Mouse (Mus musculus): ENCODE measurements around the gene Ung. TPM values are rescaled to one million over a fixed set of nuclear protein-coding genes. Genes with fewer than 3 reads are reported as not detected.

Gene Ung
- polyA plus RNA-seq, 1 experiment from 2014 or later, result 41.8 TPM

DNA sequence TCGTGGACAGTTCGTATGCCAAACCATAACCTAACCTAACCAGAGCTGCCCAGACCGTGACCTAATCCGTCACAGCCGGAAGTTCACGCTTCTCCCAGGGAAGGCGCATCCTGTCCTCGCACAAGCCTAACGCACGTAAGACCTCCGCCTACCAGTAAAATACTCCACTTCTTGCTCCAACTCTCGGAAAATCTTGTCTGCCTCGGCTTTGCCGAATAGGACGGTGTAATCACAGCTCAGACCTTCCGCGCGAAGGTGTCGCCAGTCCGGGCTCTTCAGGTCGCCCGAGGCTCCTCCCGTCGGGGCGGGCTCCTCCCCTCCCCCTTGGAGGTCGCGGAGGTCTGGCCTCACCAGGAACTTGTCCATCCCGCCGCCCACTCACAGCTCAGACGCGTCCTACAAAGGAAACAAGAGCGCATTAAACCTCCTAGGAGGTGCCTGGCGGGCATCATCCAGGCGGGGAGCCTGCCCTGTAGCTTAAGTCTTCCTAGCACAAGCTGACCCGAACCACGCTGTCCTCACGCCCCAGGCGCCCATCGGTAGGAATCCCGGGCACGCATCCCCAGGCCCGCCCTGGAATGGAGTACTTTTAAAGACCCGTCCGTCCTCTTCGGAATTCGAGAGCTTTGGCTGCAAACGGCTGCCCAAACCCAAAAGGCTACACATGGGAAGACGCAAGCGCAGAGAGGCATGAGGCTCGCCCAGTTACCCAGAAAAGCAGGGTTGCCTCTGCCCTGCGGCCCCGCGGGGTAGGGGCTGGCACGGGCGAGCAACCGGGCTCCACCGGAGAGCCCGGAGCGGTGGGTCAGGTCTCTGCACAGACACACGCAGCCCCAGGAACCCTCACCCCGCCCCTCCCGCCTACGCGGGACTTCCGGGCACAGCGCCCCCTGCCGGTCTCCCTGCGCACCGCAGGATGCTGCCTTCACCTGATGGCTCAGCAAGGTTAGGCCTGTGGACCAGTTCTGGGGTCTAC lies 2.5 kb upstream of the Ung start, which contains the start of gene Alkbh2:
TSS of gene Alkbh2 (minus strand) at position 845 of the 976 bp plus-strand sequence.
- Histone ChIP-seq H3K36me3 (ENCODE audit: control insufficient read depth, insufficient read depth, low read length) (peaks cover 8% of the 10 kb centered on the region), H3K9ac (ENCODE audit: low read depth, low read length) (peak within 1 kb of the TSS; percentile 67), H3K4me2 (peak within 1 kb of the TSS; percentile 81), H3K4me1 (replicated peaks; ENCODE audit: control insufficient read depth, insufficient read depth, low read length) (peaks cover 19% of the 10 kb centered on the region), H3K27me3 (replicated peaks; ENCODE audit: control insufficient read depth, insufficient read depth, low read length) (no peaks in the 10 kb centered on the region), H3K9me3 (ENCODE audit: control insufficient read depth, low read length) (no peaks in the 10 kb centered on the region), H3K4me3 (ENCODE audit: low read depth, low read length) (peak within 1 kb of the TSS; percentile 60), H3K27ac (ENCODE audit: low read depth, low read length) (peak within 1 kb of the TSS; percentile 69)
- under 1% methylated on average over 69 of the region's 69 CpGs for WGBS
- DNase-seq (ENCODE audit: low spot score) (peak; percentile 91), ATAC-seq (replicated peaks; ENCODE audit: low FRiP score) (peak; percentile 21)

DNA sequence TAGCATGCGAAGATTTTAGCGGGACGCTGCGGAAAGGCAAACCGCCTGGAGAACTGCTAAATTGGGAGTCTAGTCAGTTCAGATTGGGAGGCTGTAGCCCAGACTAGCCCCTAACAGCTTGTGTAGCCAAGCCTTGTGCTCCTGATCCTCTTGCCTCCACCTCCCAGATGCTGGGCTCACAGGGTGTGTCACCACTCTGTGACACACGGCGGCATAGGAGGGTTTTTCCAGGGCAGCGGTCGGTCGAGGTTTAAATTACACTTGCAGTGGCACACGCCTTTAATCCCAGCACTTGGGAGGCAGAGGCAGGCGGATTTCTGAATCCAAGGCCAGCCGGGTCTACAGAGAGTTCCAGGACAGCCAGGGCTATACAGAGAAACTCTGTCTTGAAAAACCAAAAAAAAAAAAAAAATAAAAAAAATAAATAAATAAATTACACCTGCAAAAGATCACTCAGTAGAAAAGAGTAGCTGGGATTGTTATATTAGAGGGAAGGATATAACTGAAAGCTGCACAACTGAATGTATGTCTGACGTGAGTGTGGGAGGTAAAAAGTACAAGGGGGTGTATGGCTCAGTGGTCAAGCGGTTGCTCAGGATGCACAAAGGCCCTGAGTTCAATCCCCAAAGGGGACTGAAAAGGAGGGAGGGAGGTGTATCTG lies 506 bp upstream of the Ung start:
- Histone ChIP-seq H3K27me3 (replicated peaks; ENCODE audit: control insufficient read depth, insufficient read depth, low read length) (no peaks in the 10 kb centered on the region), H3K4me3 (ENCODE audit: low read depth, low read length) (peak overlapping the region; percentile 79), H3K4me2 (peak overlapping the region; percentile 94), H3K4me1 (replicated peaks; ENCODE audit: control insufficient read depth, insufficient read depth, low read length) (peaks cover 37% of the 10 kb centered on the region), H3K27ac (ENCODE audit: low read depth, low read length) (no peak overlapping the region), H3K36me3 (ENCODE audit: control insufficient read depth, insufficient read depth, low read length) (0 out of 2 replicates have a peak, but pooled peaks cover 4% of the 10 kb centered on the region), H3K9ac (ENCODE audit: low read depth, low read length) (no peak overlapping the region), H3K9me3 (ENCODE audit: control insufficient read depth, low read length) (no peaks in the 10 kb centered on the region)
- ATAC-seq (replicated peaks; ENCODE audit: low FRiP score) (no peak), DNase-seq (ENCODE audit: low spot score) (no peak)
- WGBS, result 72% methylated on average over 15 of the region's 15 CpGs

DNA sequence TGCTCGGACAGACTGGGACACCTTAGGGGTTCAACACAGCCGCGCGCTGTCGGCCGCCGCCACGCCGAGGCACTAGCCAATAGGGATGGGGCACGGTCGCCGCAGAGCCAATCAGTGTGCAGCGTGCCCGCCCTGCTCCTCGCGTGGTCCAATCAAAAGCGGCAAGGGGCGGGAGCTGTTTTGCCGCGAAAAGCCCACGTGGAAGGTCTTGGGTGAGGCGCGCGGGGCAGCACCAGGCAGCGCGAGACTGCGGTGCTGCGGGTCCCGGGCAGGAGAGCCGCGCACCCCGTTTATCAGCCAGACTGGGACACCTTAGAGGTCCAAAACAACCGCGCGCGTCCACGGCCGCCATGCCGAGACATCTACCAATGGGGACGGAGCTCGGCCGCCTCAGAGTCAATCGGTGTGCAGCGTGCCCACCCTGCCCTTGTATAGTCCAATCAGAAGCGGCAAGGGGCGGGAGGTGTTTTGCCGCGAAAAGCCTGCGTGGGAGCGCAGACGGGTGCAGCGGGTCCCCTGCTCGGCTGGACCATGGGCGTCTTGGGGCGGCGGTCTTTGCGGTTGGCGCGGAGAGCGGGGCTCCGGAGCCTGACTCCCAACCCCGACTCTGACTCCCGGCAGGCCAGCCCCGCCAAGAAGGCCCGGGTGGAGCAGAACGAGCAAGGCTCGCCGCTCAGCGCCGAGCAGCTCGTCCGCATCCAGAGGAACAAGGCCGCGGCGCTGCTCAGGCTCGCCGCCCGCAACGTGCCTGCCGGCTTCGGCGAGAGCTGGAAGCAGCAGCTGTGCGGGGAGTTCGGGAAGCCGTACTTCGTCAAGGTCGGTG lies 723 bp downstream of the Ung start:
- Histone ChIP-seq H3K9ac (ENCODE audit: low read depth, low read length) (peak overlapping the region; percentile 72), H3K9me3 (ENCODE audit: control insufficient read depth, low read length) (no peaks in the 10 kb centered on the region), H3K4me2 (peak overlapping the region; percentile 94), H3K27ac (ENCODE audit: low read depth, low read length) (peak overlapping the region; percentile 77), H3K36me3 (ENCODE audit: control insufficient read depth, insufficient read depth, low read length) (0 out of 2 replicates have a peak, but pooled peaks cover 6% of the 10 kb centered on the region), H3K4me3 (ENCODE audit: low read depth, low read length) (peak overlapping the region; percentile 79), H3K4me1 (replicated peaks; ENCODE audit: control insufficient read depth, insufficient read depth, low read length) (peaks cover 45% of the 10 kb centered on the region), H3K27me3 (replicated peaks; ENCODE audit: control insufficient read depth, insufficient read depth, low read length) (no peaks in the 10 kb centered on the region)
- DNase-seq (ENCODE audit: low spot score) (peak; percentile 96), ATAC-seq (replicated peaks; ENCODE audit: low FRiP score) (peak; percentile 94)
- under 1% methylated on average over 87 of the region's 87 CpGs for WGBS

DNA sequence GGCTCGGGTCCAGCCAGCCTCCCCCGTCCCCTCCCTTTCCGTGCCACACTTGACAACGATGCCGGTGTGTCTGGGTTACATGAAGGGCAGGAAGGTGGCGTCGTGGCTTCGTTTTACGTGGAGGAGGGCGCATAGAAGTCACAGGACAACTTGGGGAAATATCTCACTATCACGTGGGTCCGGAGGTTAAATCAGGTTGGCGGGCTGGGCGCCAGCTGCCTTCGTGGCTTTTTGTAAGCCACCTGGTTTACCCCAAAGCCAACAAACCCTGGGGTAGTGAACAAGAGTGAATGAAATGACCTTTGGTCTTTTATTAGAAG lies 1.3 kb downstream of the Ung start:
- no peaks in the 10 kb centered on the region for H3K27me3 ChIP-seq (replicated peaks; ENCODE audit: control insufficient read depth, insufficient read depth, low read length)
- no peak for ATAC-seq (replicated peaks; ENCODE audit: low FRiP score)
- peak overlapping the region; percentile 79 for H3K4me3 ChIP-seq (ENCODE audit: low read depth, low read length)
- WGBS, result under 1% methylated on average over 15 of the region's 15 CpGs
- peaks cover 42% of the 10 kb centered on the region for H3K4me1 ChIP-seq (replicated peaks; ENCODE audit: control insufficient read depth, insufficient read depth, low read length)
- peak overlapping the region; percentile 94 for H3K4me2 ChIP-seq
- peaks cover 6% of the 10 kb centered on the region; the same call in 1 of the 2 replicates for H3K36me3 ChIP-seq (ENCODE audit: control insufficient read depth, insufficient read depth, low read length)
- H3K9me3 ChIP-seq (ENCODE audit: control insufficient read depth, low read length), result no peaks in the 10 kb centered on the region
- DNase-seq (ENCODE audit: low spot score), result peak; percentile 50
- peak overlapping the region; percentile 77 for H3K27ac ChIP-seq (ENCODE audit: low read depth, low read length)
- peak overlapping the region; percentile 72 for H3K9ac ChIP-seq (ENCODE audit: low read depth, low read length)

DNA sequence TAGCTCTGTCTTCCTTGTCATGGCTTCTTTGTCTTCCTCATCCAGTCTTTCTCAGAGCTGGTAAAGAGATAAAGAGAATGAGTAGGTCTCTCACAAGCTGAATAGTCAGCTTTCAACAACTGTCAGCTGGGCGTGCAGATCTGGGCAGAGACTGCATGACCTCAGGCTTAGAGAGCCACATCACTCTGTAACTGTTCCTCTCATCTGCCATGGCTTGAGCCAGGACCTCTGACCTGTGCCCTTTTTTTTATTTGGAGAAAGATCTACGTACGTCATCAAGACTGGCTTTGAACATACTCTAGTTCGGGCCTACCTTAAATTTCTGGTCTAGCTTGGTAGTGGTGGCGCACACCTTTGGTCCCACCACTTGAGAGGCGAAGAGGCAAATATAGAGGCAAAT lies 2.7 kb downstream of the Ung start:
- Histone ChIP-seq H3K4me2 (peak overlapping the region; percentile 23), H3K27ac (ENCODE audit: low read depth, low read length) (no peak overlapping the region), H3K9me3 (ENCODE audit: control insufficient read depth, low read length) (no peaks in the 10 kb centered on the region), H3K36me3 (ENCODE audit: control insufficient read depth, insufficient read depth, low read length) (peaks cover 17% of the 10 kb centered on the region), H3K9ac (ENCODE audit: low read depth, low read length) (no peak overlapping the region), H3K4me1 (replicated peaks; ENCODE audit: control insufficient read depth, insufficient read depth, low read length) (peaks cover 38% of the 10 kb centered on the region), H3K27me3 (replicated peaks; ENCODE audit: control insufficient read depth, insufficient read depth, low read length) (no peaks in the 10 kb centered on the region), H3K4me3 (ENCODE audit: low read depth, low read length) (no peak overlapping the region)
- DNase-seq (ENCODE audit: low spot score) (no peak), ATAC-seq (replicated peaks; ENCODE audit: low FRiP score) (no peak)
- WGBS, result 82% methylated on average over 6 of the region's 6 CpGs

DNA sequence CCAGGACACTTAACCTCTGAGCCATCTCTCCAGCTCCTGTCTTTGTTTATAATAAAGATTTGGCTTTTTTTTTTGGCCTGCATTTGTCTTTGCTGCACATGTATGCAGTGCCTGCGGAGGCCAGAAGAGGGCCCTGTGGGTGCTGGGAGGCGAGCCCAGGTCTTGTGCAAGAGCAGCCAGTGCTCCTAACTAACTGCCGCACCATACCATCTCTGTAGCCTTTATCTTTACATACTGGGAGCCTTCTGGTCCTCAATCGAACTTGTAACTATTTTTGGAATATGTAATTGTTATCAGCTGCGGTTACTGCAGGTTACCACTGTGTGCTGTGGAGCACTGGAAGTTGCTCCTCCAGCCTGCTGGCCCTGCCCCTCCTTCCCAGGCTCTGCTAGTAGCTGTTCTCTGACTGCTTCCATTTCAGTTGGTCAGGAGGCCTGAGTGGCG lies 3.9 kb downstream of the Ung start:
- Histone ChIP-seq H3K36me3 (ENCODE audit: control insufficient read depth, insufficient read depth, low read length) (peaks cover 20% of the 10 kb centered on the region), H3K4me1 (replicated peaks; ENCODE audit: control insufficient read depth, insufficient read depth, low read length) (peaks cover 38% of the 10 kb centered on the region), H3K9me3 (ENCODE audit: control insufficient read depth, low read length) (no peaks in the 10 kb centered on the region), H3K4me2 (peak overlapping the region; percentile 39), H3K27me3 (replicated peaks; ENCODE audit: control insufficient read depth, insufficient read depth, low read length) (no peaks in the 10 kb centered on the region), H3K4me3 (ENCODE audit: low read depth, low read length) (no peak overlapping the region), H3K27ac (ENCODE audit: low read depth, low read length) (peak overlapping the region; percentile 48; the same call in 1 of the 2 replicates), H3K9ac (ENCODE audit: low read depth, low read length) (no peak overlapping the region)
- ATAC-seq (replicated peaks; ENCODE audit: low FRiP score), result peak; percentile 65
- 37% methylated on average over 6 of the region's 6 CpGs for WGBS
- DNase-seq (ENCODE audit: low spot score), result peak; percentile 72

DNA sequence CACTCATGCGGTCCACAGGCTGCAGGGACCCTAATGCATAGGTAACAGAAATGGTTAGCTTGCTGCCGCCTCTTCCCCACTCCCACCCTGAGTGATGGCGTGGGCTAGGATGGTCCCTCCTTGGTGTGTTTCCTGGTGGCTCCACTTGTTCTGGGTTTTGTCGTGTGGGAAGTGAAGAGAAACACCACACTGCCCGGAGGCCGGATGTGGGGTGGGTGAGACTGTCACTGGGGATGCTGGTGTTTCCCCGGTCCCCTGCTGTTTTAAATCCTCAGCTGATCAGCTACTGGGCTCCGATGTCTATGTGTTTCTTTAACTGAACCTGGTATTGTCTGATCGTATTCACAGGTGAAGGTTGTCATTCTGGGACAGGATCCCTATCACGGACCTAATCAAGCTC lies 5.3 kb downstream of the Ung start:
- H3K27ac ChIP-seq (ENCODE audit: low read depth, low read length), result no peak overlapping the region
- peaks cover 20% of the 10 kb centered on the region for H3K36me3 ChIP-seq (ENCODE audit: control insufficient read depth, insufficient read depth, low read length)
- WGBS, result 87% methylated on average over 10 of the region's 10 CpGs

More for the DNA sequence above, 5.3 kb downstream of the Ung start:
- H3K4me2 ChIP-seq, result no peak overlapping the region
- H3K9me3 ChIP-seq (ENCODE audit: control insufficient read depth, low read length), result no peaks in the 10 kb centered on the region
- H3K4me1 ChIP-seq (replicated peaks; ENCODE audit: control insufficient read depth, insufficient read depth, low read length), result peaks cover 38% of the 10 kb centered on the region
- no peak for DNase-seq (ENCODE audit: low spot score)
- H3K27me3 ChIP-seq (replicated peaks; ENCODE audit: control insufficient read depth, insufficient read depth, low read length), result no peaks in the 10 kb centered on the region
- no peak for ATAC-seq (replicated peaks; ENCODE audit: low FRiP score)
- no peak overlapping the region for H3K9ac ChIP-seq (ENCODE audit: low read depth, low read length)
- no peak overlapping the region for H3K4me3 ChIP-seq (ENCODE audit: low read depth, low read length)

Data from liver, embryonic 11.5 days (tissue).